Mouse (Mus musculus): Measurements from ENCODE around the gene Bbs9. TPM values are rescaled to one million over a fixed set of nuclear protein-coding genes. Genes with fewer than 3 reads are reported as not detected.

Bbs9 gene
- polyA plus RNA-seq, 1 experiment: 2.3 TPM

DNA sequence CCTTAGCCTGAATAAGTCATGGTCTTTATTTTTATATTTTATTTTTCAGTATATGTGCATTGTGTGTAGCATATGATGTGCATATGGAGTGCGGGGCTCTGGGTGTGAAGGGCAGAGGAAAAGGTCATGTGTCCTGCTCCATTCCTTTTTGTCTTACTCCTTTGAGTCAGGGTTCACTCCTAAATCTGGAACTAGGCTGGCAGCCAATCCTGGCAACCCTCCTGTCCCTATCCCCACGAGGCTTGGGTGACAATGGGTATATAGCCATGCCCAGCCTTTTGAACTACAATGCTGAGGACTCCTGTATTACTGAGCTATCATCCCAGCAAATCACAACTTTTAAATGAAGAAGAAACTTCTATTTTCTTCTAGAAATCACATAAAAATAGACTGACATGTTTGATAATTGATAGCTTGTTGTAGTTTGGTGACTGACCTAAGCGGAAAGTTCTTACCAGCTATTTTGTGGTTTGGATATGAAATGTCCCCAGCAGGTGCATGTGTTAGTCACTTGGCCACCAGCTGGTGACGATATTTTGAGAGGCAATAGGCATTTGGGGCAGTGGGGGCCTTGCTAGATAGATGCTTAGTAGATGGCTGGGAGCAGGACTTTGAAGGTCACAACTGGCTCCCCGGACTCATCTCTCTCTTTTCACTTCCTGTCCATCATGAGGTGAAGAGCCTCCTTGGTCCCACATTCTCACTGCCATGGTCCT, 300.9 kb downstream of the Bbs9 start:
- no peaks in the 10 kb centered on the region for H3K36me3 ChIP-seq (replicated peaks; ENCODE audit: low read length)
- H3K9me3 ChIP-seq: peaks cover 8% of the 10 kb centered on the region
- H3K4me3 ChIP-seq (replicated peaks): no peak overlapping the region
- peaks cover 17% of the 10 kb centered on the region for H3K27me3 ChIP-seq (replicated peaks)
- no peaks in the 10 kb centered on the region for H3K4me1 ChIP-seq
- TF ChIP-seq GATA1 (IDR thresholded peaks at IDR 0.05; ENCODE audit: borderline replicate concordance, low read length) (no peak), FLI1 (IDR thresholded peaks at IDR 0.05; ENCODE audit: low read length) (no peak)

DNA sequence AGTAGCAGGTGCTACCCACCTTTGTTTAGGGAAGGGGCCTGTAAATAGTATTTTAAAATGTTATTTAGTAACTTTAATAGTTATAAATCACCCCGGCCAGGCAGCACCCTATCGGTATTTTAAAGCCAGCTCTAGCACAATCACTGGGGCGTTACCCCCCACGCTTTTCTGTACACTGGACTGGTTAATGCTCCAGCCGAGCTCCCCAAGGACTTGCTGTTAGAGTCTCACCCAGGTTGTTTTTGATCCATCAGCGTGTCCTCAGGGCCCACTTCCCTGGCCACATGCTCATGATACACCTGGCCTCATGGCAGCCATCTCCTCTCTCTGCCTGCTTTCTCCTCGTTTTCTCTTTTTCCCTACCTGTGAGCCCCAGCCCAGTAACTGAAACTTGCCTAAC, 301.9 kb downstream of the Bbs9 start:
- peaks cover 8% of the 10 kb centered on the region for H3K9me3 ChIP-seq
- H3K4me1 ChIP-seq: no peaks in the 10 kb centered on the region
- no peaks in the 10 kb centered on the region for H3K36me3 ChIP-seq (replicated peaks; ENCODE audit: low read length)
- H3K4me3 ChIP-seq (replicated peaks): no peak overlapping the region
- H3K27me3 ChIP-seq (replicated peaks): peaks cover 19% of the 10 kb centered on the region
- TF ChIP-seq GATA1 (IDR thresholded peaks at IDR 0.05; ENCODE audit: borderline replicate concordance, low read length) (no peak), FLI1 (IDR thresholded peaks at IDR 0.05; ENCODE audit: low read length) (no peak)

DNA sequence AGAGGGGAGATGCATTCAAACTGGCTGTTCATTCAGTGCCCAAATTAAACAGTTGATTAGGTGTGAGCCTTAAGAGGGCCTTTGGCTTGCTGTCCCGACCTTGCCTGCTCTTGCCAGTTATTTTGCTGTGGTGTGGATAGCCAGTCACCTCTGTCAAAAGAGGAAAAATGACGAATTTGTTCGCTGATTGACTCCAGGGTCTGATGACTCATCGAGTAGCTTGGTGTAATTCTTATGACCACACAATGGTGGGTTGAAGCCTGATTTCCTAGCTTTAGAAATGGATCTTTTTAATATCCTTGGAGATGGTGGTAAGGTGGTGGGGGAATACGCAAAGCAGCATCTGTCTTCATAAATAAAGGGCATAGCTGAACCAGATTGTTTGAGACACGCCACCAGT, 304.1 kb downstream of the Bbs9 start:
- Histone ChIP-seq H3K4me3 (replicated peaks) (no peak overlapping the region), H3K27me3 (replicated peaks) (peaks cover 17% of the 10 kb centered on the region), H3K9me3 (no peaks in the 10 kb centered on the region), H3K4me1 (no peaks in the 10 kb centered on the region), H3K36me3 (replicated peaks; ENCODE audit: low read length) (no peaks in the 10 kb centered on the region)
- no peak for TF ChIP-seq FLI1 (IDR thresholded peaks at IDR 0.05; ENCODE audit: low read length)
- no peak for TF ChIP-seq GATA1 (IDR thresholded peaks at IDR 0.05; ENCODE audit: borderline replicate concordance, low read length)

DNA sequence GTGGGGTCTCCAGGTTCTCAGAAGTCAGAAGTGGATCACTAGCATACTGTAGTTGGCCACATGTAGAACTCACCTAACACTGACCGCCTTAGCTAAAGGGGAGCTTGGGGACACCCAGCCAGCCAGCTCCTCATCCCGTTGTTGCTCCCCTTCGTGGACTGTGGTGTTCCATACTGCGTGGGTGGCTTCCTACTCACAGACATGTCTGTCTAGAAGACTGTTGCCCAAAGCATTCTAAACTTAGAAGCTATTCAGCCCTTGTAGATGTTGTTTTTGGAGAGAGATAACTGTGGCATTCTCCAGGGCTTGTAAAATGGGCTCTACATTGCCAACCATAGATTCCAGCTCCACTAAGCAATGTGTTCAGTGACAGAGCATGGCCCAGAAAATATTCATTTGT, 310.5 kb downstream of the Bbs9 start:
- Histone ChIP-seq H3K36me3 (replicated peaks; ENCODE audit: low read length) (no peaks in the 10 kb centered on the region), H3K9me3 (no peaks in the 10 kb centered on the region), H3K27me3 (replicated peaks) (peaks cover 19% of the 10 kb centered on the region), H3K4me3 (replicated peaks) (no peak overlapping the region), H3K4me1 (peaks cover 19% of the 10 kb centered on the region)
- TF ChIP-seq GATA1 (IDR thresholded peaks at IDR 0.05; ENCODE audit: borderline replicate concordance, low read length) (no peak), FLI1 (IDR thresholded peaks at IDR 0.05; ENCODE audit: low read length) (no peak)

DNA sequence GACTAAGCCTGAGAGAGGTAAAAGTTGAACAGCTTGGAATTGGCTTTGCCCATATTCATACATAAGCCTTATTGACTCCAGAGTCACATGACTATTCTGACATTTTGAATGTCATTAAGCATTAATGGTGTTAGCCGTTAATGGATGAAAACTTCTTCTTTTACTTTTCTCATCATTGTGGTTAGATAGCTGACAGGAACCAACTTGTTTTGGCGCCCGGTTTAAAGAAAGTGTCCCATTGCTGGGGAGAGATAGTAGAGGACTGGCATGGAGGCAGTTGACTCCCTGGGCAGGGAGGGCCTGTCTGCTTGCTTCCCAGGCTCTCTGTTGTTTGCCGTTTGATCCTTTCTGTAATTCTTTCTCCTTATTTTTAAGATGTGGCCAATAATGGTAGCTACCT, 312.9 kb downstream of the Bbs9 start:
- H3K9me3 ChIP-seq: no peaks in the 10 kb centered on the region
- H3K36me3 ChIP-seq (replicated peaks; ENCODE audit: low read length): no peaks in the 10 kb centered on the region
- no peak overlapping the region for H3K4me3 ChIP-seq (replicated peaks)
- H3K4me1 ChIP-seq: peaks cover 42% of the 10 kb centered on the region
- H3K27me3 ChIP-seq (replicated peaks): peaks cover 30% of the 10 kb centered on the region
- TF ChIP-seq FLI1 (IDR thresholded peaks at IDR 0.05; ENCODE audit: low read length) (no peak), GATA1 (IDR thresholded peaks at IDR 0.05; ENCODE audit: borderline replicate concordance, low read length) (no peak)

DNA sequence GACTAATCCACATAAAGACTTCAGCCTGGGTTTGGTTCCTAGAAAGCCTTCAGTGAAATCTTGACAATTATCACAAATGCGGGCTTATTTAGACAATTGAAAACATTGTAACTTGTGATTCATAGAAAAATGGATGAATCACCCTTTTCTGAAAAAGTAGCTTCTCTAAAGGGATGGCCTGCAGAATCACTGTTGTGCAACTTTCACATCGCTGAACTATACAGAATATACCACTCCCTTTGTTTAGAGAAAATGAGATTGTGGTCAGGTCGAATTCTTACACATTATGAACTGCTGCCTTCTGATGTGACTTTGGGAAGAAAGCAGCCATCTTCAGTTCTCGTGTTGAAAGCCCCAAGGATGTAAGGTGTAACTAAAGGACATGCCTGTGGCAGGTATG, 313.3 kb downstream of the Bbs9 start:
- Histone ChIP-seq H3K36me3 (replicated peaks; ENCODE audit: low read length) (no peaks in the 10 kb centered on the region), H3K4me3 (replicated peaks) (no peak overlapping the region), H3K9me3 (no peaks in the 10 kb centered on the region), H3K4me1 (peaks cover 47% of the 10 kb centered on the region), H3K27me3 (replicated peaks) (peaks cover 30% of the 10 kb centered on the region)
- TF ChIP-seq GATA1 (IDR thresholded peaks at IDR 0.05; ENCODE audit: borderline replicate concordance, low read length) (no peak), FLI1 (IDR thresholded peaks at IDR 0.05; ENCODE audit: low read length) (no peak)

DNA sequence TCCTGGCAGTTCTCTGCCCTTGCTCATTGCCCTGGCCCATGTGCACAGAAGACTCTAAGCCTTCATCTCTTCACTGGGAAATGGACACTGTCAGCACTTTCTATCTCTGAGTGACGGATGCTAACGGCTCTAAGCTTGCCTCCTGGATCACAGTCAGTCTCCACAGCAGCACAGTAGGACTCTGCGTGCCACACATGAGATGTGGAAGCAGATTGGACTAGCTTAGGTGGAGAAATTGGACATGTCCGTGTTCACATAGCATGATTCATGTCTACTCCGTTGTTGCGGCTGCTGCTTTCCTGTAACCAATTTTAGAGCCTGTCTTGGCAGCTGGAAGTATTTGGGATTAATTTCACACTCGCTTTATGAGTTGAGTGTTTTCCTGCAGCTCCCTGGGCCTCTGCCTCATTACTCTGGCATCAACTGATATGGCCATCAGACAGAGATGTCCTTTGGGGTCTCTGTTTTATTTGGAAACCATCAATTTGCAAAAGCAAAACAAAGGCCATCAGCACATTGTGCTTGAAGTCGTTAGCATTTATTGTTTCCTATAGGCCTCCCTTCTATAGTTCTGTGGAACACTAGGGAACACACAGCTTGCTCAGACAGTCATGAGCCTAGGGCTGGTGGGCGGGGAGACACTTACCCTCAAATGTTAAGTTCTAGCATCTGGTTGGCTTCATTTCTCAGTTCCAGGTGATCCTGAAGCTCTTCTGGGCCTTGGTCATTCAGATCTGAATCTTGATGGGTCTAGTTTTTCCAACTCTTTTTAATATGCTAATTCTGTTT, 314.1 kb downstream of the Bbs9 start:
- Histone ChIP-seq H3K36me3 (replicated peaks; ENCODE audit: low read length) (no peaks in the 10 kb centered on the region), H3K9me3 (no peaks in the 10 kb centered on the region), H3K4me3 (replicated peaks) (no peak overlapping the region), H3K4me1 (peaks cover 54% of the 10 kb centered on the region), H3K27me3 (replicated peaks) (peaks cover 34% of the 10 kb centered on the region)
- no peak for TF ChIP-seq GATA1 (IDR thresholded peaks at IDR 0.05; ENCODE audit: borderline replicate concordance, low read length)
- TF ChIP-seq FLI1 (IDR thresholded peaks at IDR 0.05; ENCODE audit: low read length): no peak

DNA sequence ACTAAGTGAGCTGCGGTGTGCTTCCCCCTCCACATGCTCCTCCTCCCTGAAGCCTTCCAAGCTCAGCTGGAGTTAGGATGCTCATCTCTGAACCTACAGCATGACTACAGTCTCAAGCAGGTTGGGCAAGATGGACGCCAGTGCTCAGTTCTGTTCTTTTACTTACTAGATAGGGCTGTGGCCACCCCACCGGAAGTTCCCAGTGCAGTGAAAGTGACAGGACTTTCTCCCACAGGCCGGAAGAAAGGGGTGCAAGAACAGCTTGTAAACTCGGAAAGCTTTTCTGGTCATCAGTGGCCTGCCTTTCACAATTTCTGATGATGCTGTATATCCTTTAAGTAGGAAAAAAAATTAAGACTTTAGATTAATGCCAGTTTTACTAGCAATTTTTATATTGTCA, 315.7 kb downstream of the Bbs9 start:
- Histone ChIP-seq H3K36me3 (replicated peaks; ENCODE audit: low read length) (no peaks in the 10 kb centered on the region), H3K4me3 (replicated peaks) (no peak overlapping the region), H3K4me1 (peaks cover 55% of the 10 kb centered on the region), H3K27me3 (replicated peaks) (peaks cover 43% of the 10 kb centered on the region), H3K9me3 (peaks cover 3% of the 10 kb centered on the region; the same call in 1 of the 2 replicates)
- TF ChIP-seq GATA1 (IDR thresholded peaks at IDR 0.05; ENCODE audit: borderline replicate concordance, low read length): no peak
- TF ChIP-seq FLI1 (IDR thresholded peaks at IDR 0.05; ENCODE audit: low read length): no peak

DNA sequence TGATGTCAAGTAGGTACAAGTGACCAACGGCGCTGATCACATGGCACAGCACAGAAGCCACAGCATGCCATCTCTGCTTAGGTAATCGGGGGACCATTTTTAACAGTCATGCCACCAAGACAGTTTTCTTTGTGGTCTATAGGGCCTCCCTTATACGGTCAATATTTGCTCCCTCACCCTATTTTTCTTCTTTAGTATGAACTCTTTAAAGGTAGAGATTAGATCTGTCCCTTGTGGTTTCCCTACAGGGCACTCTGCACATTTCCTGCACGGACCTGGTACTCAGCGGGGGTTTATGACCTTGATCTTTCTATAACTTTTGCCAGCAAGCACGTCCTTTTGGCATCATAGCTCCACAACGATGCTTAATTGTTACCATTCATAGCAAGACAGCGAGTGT, 316.2 kb downstream of the Bbs9 start:
- Histone ChIP-seq H3K4me3 (replicated peaks) (peak overlapping the region; percentile 60), H3K4me1 (peaks cover 55% of the 10 kb centered on the region)

DNA sequence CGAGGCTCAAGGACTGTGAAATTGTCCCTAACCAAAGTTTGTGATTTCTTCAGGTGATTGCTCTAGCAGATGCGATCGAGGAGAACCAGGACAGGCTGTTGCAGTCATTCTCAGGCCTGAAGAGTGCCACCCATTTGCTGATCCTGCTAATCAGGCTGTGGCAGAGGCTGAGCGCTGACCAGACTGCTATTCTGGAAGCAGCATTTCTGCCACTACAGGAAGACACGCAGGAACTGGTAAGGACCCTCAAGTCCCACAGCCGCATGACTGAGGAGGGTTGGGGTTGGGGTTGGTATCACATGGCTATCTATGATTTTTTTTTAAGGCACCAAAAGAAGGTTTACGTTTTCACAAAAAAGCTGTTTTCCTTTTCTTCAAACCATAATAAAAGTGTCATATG, 318.2 kb downstream of the Bbs9 start:
- TF ChIP-seq FLI1 (IDR thresholded peaks at IDR 0.05; ENCODE audit: low read length) (no peak), GATA1 (IDR thresholded peaks at IDR 0.05; ENCODE audit: borderline replicate concordance, low read length) (peak; percentile 20; the same call in 1 of the 3 replicates)
- peaks cover 3% of the 10 kb centered on the region; the same call in 1 of the 2 replicates for H3K9me3 ChIP-seq
- H3K4me1 ChIP-seq: peaks cover 51% of the 10 kb centered on the region
- H3K27me3 ChIP-seq (replicated peaks): peaks cover 49% of the 10 kb centered on the region
- H3K4me3 ChIP-seq (replicated peaks): peak overlapping the region; percentile 81
- H3K36me3 ChIP-seq (replicated peaks; ENCODE audit: low read length): no peaks in the 10 kb centered on the region

More for the DNA sequence above, 316.2 kb downstream of the Bbs9 start:
- TF ChIP-seq FLI1 (IDR thresholded peaks at IDR 0.05; ENCODE audit: low read length) (no peak), GATA1 (IDR thresholded peaks at IDR 0.05; ENCODE audit: borderline replicate concordance, low read length) (no peak)
- Histone ChIP-seq H3K9me3 (peaks cover 3% of the 10 kb centered on the region; the same call in 1 of the 2 replicates), H3K36me3 (replicated peaks; ENCODE audit: low read length) (no peaks in the 10 kb centered on the region), H3K27me3 (replicated peaks) (peaks cover 44% of the 10 kb centered on the region)
